Mouse (Mus musculus): Measurements from ENCODE around the gene Plcl1. TPM values are rescaled to one million over a fixed set of nuclear protein-coding genes. Genes with fewer than 3 reads are reported as not detected.

Plcl1 gene
- total and polyA plus RNA-seq, 3 experiments = not detected

DNA sequence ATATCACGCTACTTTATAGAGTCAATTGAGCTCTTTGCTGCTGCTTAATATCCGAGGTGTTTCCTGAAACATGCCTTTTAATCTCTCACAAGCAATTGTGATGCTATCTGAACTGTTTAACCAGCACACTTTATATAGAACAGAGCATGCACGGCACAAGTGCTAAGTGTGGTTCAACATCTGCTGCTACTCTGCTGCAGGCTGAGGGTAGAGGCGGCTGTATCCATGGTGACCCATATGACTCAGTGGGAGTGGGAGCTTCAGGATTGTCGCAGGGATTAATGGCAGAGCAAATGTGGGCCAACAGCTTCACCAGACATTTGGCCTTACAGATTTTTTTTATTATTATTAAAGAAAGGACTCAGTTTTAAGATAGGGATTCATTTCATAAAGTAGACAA is 5.8 kb upstream of the Plcl1 start:
- Histone ChIP-seq H3K9ac (ENCODE audit: control insufficient read depth, low read depth, low read length, poor library complexity, severe bottlenecking) (no peak overlapping the region), H3K9me3 (replicated peaks; ENCODE audit: insufficient read depth, low read length) (no peaks in the 10 kb centered on the region), H3K27ac (ENCODE audit: control insufficient read depth, low read depth, low read length) (no peak overlapping the region), H3K27me3 (ENCODE audit: control insufficient read depth in 1 of 2, insufficient read depth in 2 of 2, low read length in 2 of 2) (no peaks in the 10 kb centered on the region; a peak in 1 of 4 replicates), H3K79me2 (ENCODE audit: control insufficient read depth, insufficient read depth, low read length, poor library complexity) (no peaks in the 10 kb centered on the region), H3K4me1 (ENCODE audit: control insufficient read depth in 1 of 2, insufficient read depth in 2 of 2, low read length in 2 of 2) (no peaks in the 10 kb centered on the region), H3K36me3 (ENCODE audit: control insufficient read depth in 1 of 2, insufficient read depth in 2 of 2, low read length in 2 of 2) (no peaks in the 10 kb centered on the region), H3K4me3 (ENCODE audit: control insufficient read depth in 1 of 2, insufficient read depth in 1 of 2, low read depth in 2 of 2, low read length in 2 of 2) (no peak overlapping the region)
- no peak for TF ChIP-seq ZKSCAN1 (IDR thresholded peaks at IDR 0.05; ENCODE audit: low read depth, low read length)
- TF ChIP-seq GABPA (IDR thresholded peaks at IDR 0.05; ENCODE audit: low read depth, low read length) = no peak
- no peak for TF ChIP-seq TBP (IDR thresholded peaks at IDR 0.05; ENCODE audit: low read depth, low read length)
- TF ChIP-seq NELFE (IDR thresholded peaks at IDR 0.05; ENCODE audit: low read depth, low read length) = no peak
- TF ChIP-seq MYB (IDR thresholded peaks at IDR 0.05; ENCODE audit: low read depth, low read length) = no peak
- TF ChIP-seq ETS1 (IDR thresholded peaks at IDR 0.05; ENCODE audit: low read depth, low read length) = no peak
- TF ChIP-seq KAT2A (conservative IDR thresholded peaks at IDR 0.05; ENCODE audit: low read depth, low read length) = no peak
- TF ChIP-seq ZC3H11A (IDR thresholded peaks at IDR 0.05; ENCODE audit: low read depth, low read length) = no peak
- no peak for TF ChIP-seq USF1 (IDR thresholded peaks at IDR 0.05; ENCODE audit: low read depth, low read length)
- TF ChIP-seq UBTF (IDR thresholded peaks at IDR 0.05; ENCODE audit: borderline replicate concordance, insufficient read depth, low read depth, low read length) = no peak
- no peak for TF ChIP-seq RCOR1 (IDR thresholded peaks at IDR 0.05; ENCODE audit: low read depth, low read length)
- no peak for TF ChIP-seq POLR2A (IDR thresholded peaks at IDR 0.05; ENCODE audit: control insufficient read depth in 1 of 2, insufficient read depth in 1 of 2, low read depth in 1 of 2, low read length in 2 of 2, poor library complexity in 1 of 2)
- no peak for TF ChIP-seq MAZ (IDR thresholded peaks at IDR 0.05; ENCODE audit: low read depth, low read length)
- no peak for TF ChIP-seq CHD1 (IDR thresholded peaks at IDR 0.05; ENCODE audit: low read depth, low read length)
- no peak for DNase-seq (ENCODE audit: low read depth, low spot score)

DNA sequence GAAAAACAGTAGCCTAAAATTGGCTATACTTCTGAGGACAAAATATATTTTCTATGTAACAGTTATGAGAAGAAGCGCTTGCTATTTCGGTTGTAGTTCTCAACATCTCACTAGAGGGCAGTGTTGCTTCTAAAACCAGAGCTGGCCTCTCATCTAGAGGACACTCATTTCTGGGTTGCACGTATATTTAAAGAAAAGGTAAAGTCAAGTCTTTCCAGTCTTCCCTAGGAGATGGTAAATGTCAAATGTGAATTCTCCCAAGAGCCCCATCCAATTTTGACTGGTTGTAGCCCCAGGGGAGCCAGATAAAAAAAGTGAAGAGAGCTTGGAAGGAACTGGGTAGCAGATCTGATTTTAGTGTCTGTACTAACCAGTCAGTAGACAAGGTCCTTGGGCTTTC is 1.3 kb upstream of the Plcl1 start:
- Histone ChIP-seq H3K4me1 (ENCODE audit: control insufficient read depth in 1 of 2, insufficient read depth in 2 of 2, low read length in 2 of 2) (no peaks in the 10 kb centered on the region), H3K9ac (ENCODE audit: control insufficient read depth, low read depth, low read length, poor library complexity, severe bottlenecking) (no peak overlapping the region), H3K79me2 (ENCODE audit: control insufficient read depth, insufficient read depth, low read length, poor library complexity) (no peaks in the 10 kb centered on the region), H3K9me3 (replicated peaks; ENCODE audit: insufficient read depth, low read length) (no peaks in the 10 kb centered on the region), H3K36me3 (ENCODE audit: control insufficient read depth in 1 of 2, insufficient read depth in 2 of 2, low read length in 2 of 2) (no peaks in the 10 kb centered on the region), H3K27ac (ENCODE audit: control insufficient read depth, low read depth, low read length) (no peak overlapping the region), H3K27me3 (ENCODE audit: control insufficient read depth in 1 of 2, insufficient read depth in 2 of 2, low read length in 2 of 2) (no peaks in the 10 kb centered on the region), H3K4me3 (ENCODE audit: control insufficient read depth in 1 of 2, insufficient read depth in 1 of 2, low read depth in 2 of 2, low read length in 2 of 2) (no peak overlapping the region)
- TF ChIP-seq USF2 (IDR thresholded peaks at IDR 0.05; ENCODE audit: borderline replicate concordance in 1 of 2, insufficient read depth in 1 of 2, low read depth in 1 of 2, low read length in 2 of 2) = no peak
- TF ChIP-seq ZC3H11A (IDR thresholded peaks at IDR 0.05; ENCODE audit: low read depth, low read length) = peak; percentile 61
- no peak for TF ChIP-seq HCFC1 (IDR thresholded peaks at IDR 0.05; ENCODE audit: low read depth, low read length)
- peak; percentile 33 to 70 (median 38) for TF ChIP-seq CTCF (IDR thresholded peaks at IDR 0.05 in 2 of 3, conservative IDR thresholded peaks at IDR 0.05 in 1 of 3; ENCODE audit: control insufficient read depth in 1 of 3, insufficient read depth in 1 of 3, low read depth in 2 of 3, low read length in 3 of 3, poor library complexity in 1 of 3, severe bottlenecking in 1 of 3)
- no peak for TF ChIP-seq ZNF384 (IDR thresholded peaks at IDR 0.05; ENCODE audit: low read depth, low read length)
- TF ChIP-seq SIN3A (IDR thresholded peaks at IDR 0.05; ENCODE audit: low read length) = no peak
- no peak for TF ChIP-seq MAX (IDR thresholded peaks at IDR 0.05; ENCODE audit: low read length)
- TF ChIP-seq CHD1 (IDR thresholded peaks at IDR 0.05; ENCODE audit: low read depth, low read length) = no peak
- TF ChIP-seq POLR2AphosphoS5 (IDR thresholded peaks at IDR 0.05; ENCODE audit: borderline replicate concordance, low read depth, low read length) = no peak
- no peak for TF ChIP-seq E2F4 (IDR thresholded peaks at IDR 0.05; ENCODE audit: borderline replicate concordance, low read depth, low read length)
- TF ChIP-seq UBTF (IDR thresholded peaks at IDR 0.05; ENCODE audit: borderline replicate concordance, insufficient read depth, low read depth, low read length) = no peak
- TF ChIP-seq SMC3 (IDR thresholded peaks at IDR 0.05; ENCODE audit: low read depth, low read length) = peak; percentile 63
- TF ChIP-seq RAD21 (IDR thresholded peaks at IDR 0.05; ENCODE audit: low read depth, low read length) = peak; percentile 77
- TF ChIP-seq EP300 (IDR thresholded peaks at IDR 0.05; ENCODE audit: low read depth in 1 of 2, low read length in 2 of 2) = no peak
- DNase-seq (ENCODE audit: low read depth, low spot score) = peak; percentile 56

All from MEL (cell line).